Mouse (Mus musculus) intestine, postnatal 0 days (tissue): ENCODE results near the gene 6430628N08Rik. TPM values are rescaled to one million over a fixed set of nuclear protein-coding genes. Genes with fewer than 3 reads are reported as not detected.

Source experiments
- ATAC-seq: fragments of 200-750 bp; cut with Nextera tagmentation; 2 replicates; pipeline ENCODE4 v1.8.0; 2017; ENCODE audit warnings: mild to moderate bottlenecking, moderate TSS enrichment, moderate library complexity
- H3K27ac ChIP-seq: fragments of 300-500 bp; sonication (generic); 2 replicates; pipeline ENCODE4 v1.5.1; 2014; ENCODE audit warnings: mild to moderate bottlenecking, low read depth, low read length, moderate library complexity
- H3K27me3 ChIP-seq: fragments of 300-500 bp; sonication (generic); replicated peaks from 2 replicates; pipeline ENCODE4 v1.6.1; 2014; ENCODE audit warnings: low read length, mixed read lengths; ENCODE audit not compliant: control insufficient read depth, insufficient read depth
- H3K36me3 ChIP-seq: fragments of 300-500 bp; sonication (generic); 2 replicates; pipeline ENCODE4 v1.6.1; 2014; ENCODE audit warnings: mild to moderate bottlenecking, moderate library complexity; ENCODE audit not compliant: control insufficient read depth, insufficient read depth
- H3K4me1 ChIP-seq: fragments of 300-500 bp; sonication (generic); replicated peaks from 2 replicates; pipeline ENCODE4 v1.6.1; 2014; ENCODE audit warnings: antibody characterized with exemption, low read length, mixed read lengths; ENCODE audit not compliant: control insufficient read depth, insufficient read depth
- H3K4me2 ChIP-seq: fragments of 300-500 bp; sonication (generic); replicated peaks from 2 replicates; pipeline ENCODE4 v1.6.1; 2014; ENCODE audit warnings: low read depth, mild to moderate bottlenecking, moderate library complexity
- H3K4me3 ChIP-seq: fragments of 300-500 bp; sonication (generic); 2 replicates; pipeline ENCODE4 v1.5.1; 2014; ENCODE audit warnings: low read depth, low read length
- H3K9ac ChIP-seq: fragments of 300-500 bp; sonication (generic); 2 replicates; pipeline ENCODE4 v1.6.1; 2014; ENCODE audit warnings: mild to moderate bottlenecking, low read depth, low read length
- H3K9me3 ChIP-seq: fragments of 300-500 bp; sonication (generic); 2 replicates; pipeline ENCODE4 v1.6.1; 2016; ENCODE audit warnings: mixed run types; ENCODE audit not compliant: control insufficient read depth
- CTCF ChIP-seq: sonication (generic); IDR thresholded peaks from 2 replicates; pipeline ENCODE4 v1.5.1; 2016; ENCODE audit warnings: low read depth, mild to moderate bottlenecking, control low read depth, antibody characterized with exemption, moderate library complexity
- WGBS: fragments of 180-500 bp; shearing (Covaris S2); extraction: QIAGEN DNeasy Blood & Tissue Kit; methylation state at CpG from one replicate; pipeline ENCODE4 v1.1.7; 2014; 5-methylcytosine and 5-hydroxymethylcytosine counted together
- polyA plus RNA-seq: library from polyadenylated mRNA; unstranded; fragments of >200 nt; fragmentation: Nextera tagmentation; extraction: Ambion mirVana; gene quantifications from 2 replicates; pipeline ENCODE4 v1.2.1, GENCODE M21; 2015

6430628N08Rik gene
- polyA plus RNA-seq, 1 experiment from 2014 or later = not detected

GRCm38 (mm10) chr4:115890066-115890465 lies 399 bp upstream of the 6430628N08Rik start:
- H3K4me2 ChIP-seq = peak overlapping the region; percentile 54
- H3K4me3 ChIP-seq = peak overlapping the region; percentile 17
- H3K9ac ChIP-seq = no peak overlapping the region
- 16% methylated on average over 6 of the region's 6 CpGs for WGBS
- peaks cover 23% of the 10 kb centered on the region; the same call in 1 of the 2 replicates for H3K27me3 ChIP-seq
- no peaks in the 10 kb centered on the region for H3K36me3 ChIP-seq
- no peak for ATAC-seq
- TF ChIP-seq CTCF = no peak
- H3K4me1 ChIP-seq = no peaks in the 10 kb centered on the region
- no peaks in the 10 kb centered on the region for H3K9me3 ChIP-seq
- no peak overlapping the region for H3K27ac ChIP-seq

GRCm38 (mm10) chr4:115894281-115894680 lies 3.8 kb downstream of the 6430628N08Rik start:
- no peak for TF ChIP-seq CTCF
- Histone ChIP-seq H3K27ac (no peak overlapping the region), H3K36me3 (no peaks in the 10 kb centered on the region), H3K9me3 (no peaks in the 10 kb centered on the region), H3K4me1 (no peaks in the 10 kb centered on the region), H3K9ac (no peak overlapping the region), H3K27me3 (peaks cover 50% of the 10 kb centered on the region), H3K4me3 (no peak overlapping the region), H3K4me2 (no peak overlapping the region)
- no peak for ATAC-seq
- WGBS = 14% methylated on average over 3 of the region's 3 CpGs

- Histone ChIP-seq H3K36me3 (no peaks in the 10 kb centered on the region), H3K27me3 (peaks cover 50% of the 10 kb centered on the region), H3K4me1 (no peaks in the 10 kb centered on the region), H3K4me2 (peak overlapping the region; percentile 57), H3K27ac (no peak overlapping the region), H3K4me3 (peak overlapping the region; percentile 14; the same call in 1 of the 2 replicates), H3K9ac (no peak overlapping the region), H3K9me3 (no peaks in the 10 kb centered on the region)
- peak; percentile 37 for TF ChIP-seq CTCF
- no peak for ATAC-seq
- WGBS = 2% methylated on average over 48 of the region's 56 CpGs
Observed at GRCm38 (mm10) chr4:115897901-115898631, 7.6 kb downstream of the 6430628N08Rik start.

DNA sequence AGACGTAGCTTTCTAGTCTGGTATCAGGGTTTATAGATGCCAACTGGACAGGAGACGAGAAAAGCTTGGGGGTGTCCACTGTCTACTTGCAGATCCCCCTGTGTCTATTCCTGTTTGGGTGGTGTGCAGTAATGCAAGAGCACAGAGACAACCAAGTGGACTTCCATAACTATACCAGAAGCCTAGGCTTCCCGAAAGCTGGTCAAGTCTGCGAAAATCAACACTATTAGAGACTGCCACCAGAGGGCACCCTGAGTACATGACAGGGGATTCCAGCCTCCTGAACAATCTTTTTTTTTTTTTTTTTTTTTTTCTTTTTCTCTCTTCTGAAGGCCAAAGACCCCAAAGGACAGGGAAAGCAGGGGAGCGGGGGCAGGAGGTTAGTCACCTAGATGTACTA lies 12.4 kb downstream of the 6430628N08Rik start:
- 19% methylated on average over 5 of the region's 5 CpGs for WGBS
- no peak overlapping the region for H3K27ac ChIP-seq
- H3K4me2 ChIP-seq = no peak overlapping the region
- peak; percentile 89 for TF ChIP-seq CTCF
- no peaks in the 10 kb centered on the region for H3K9me3 ChIP-seq
- no peaks in the 10 kb centered on the region for H3K36me3 ChIP-seq
- no peak overlapping the region for H3K4me3 ChIP-seq
- H3K27me3 ChIP-seq = peaks cover 31% of the 10 kb centered on the region
- H3K4me1 ChIP-seq = no peaks in the 10 kb centered on the region
- no peak for ATAC-seq
- no peak overlapping the region for H3K9ac ChIP-seq

- no peaks in the 10 kb centered on the region for H3K4me1 ChIP-seq
- H3K9me3 ChIP-seq = no peaks in the 10 kb centered on the region
- no peak overlapping the region for H3K4me2 ChIP-seq
- peaks cover 20% of the 10 kb centered on the region for H3K27me3 ChIP-seq
- 34% methylated on average over 12 of the region's 12 CpGs for WGBS
- H3K27ac ChIP-seq = no peak overlapping the region
- no peak for ATAC-seq
- H3K4me3 ChIP-seq = no peak overlapping the region
- no peaks in the 10 kb centered on the region for H3K36me3 ChIP-seq
- no peak for TF ChIP-seq CTCF
- no peak overlapping the region for H3K9ac ChIP-seq
Observed at GRCm38 (mm10) chr4:115904375-115904774, 13.9 kb downstream of the 6430628N08Rik start.

GRCm38 (mm10) chr4:115905701-115906100 lies 15.2 kb downstream of the 6430628N08Rik start:
- Histone ChIP-seq H3K9me3 (no peaks in the 10 kb centered on the region), H3K36me3 (no peaks in the 10 kb centered on the region), H3K4me3 (no peak overlapping the region), H3K9ac (no peak overlapping the region), H3K27ac (no peak overlapping the region), H3K4me2 (no peak overlapping the region), H3K4me1 (no peaks in the 10 kb centered on the region), H3K27me3 (peaks cover 11% of the 10 kb centered on the region)
- no peak for ATAC-seq
- 29% methylated on average over 7 of the region's 7 CpGs for WGBS
- no peak for TF ChIP-seq CTCF
